Mouse (Mus musculus) embryonic fibroblast, embryonic 13.5 days (primary cell): ENCODE data around the gene Mbd3.

Experiments used
- CTCF ChIP-seq: IDR thresholded peaks from 2 replicates; pipeline ENCODE4 v1.5.1; 2011; ENCODE audit warnings: mild to moderate bottlenecking, control low read depth, low read length, moderate library complexity, borderline replicate concordance; ENCODE audit not compliant: insufficient read depth
- POLR2A ChIP-seq: IDR thresholded peaks from 2 replicates; pipeline ENCODE4 v1.6.1; 2011; ENCODE audit warnings: low read depth, mild to moderate bottlenecking, control low read depth, low read length, moderate library complexity

GRCm38 (mm10) chr10:80445898-80446601 lies 46.7 kb upstream of the Mbd3 start:
- TF ChIP-seq CTCF = peak; percentile 95
- TF ChIP-seq POLR2A = no peak
